Mouse (Mus musculus): ENCODE measurements around the gene Pdxdc1. TPM values are rescaled to one million over a fixed set of nuclear protein-coding genes. Genes with fewer than 3 reads are reported as not detected.
"Not testable (repeated sequence)": the region's sequence is repeated elsewhere in the genome, so short reads cannot be mapped to it uniquely, and the experiment has no call there.

The Pdxdc1 gene
- total RNA-seq, 2 experiments from 2014 or later = 40.7 to 42.3 TPM

DNA sequence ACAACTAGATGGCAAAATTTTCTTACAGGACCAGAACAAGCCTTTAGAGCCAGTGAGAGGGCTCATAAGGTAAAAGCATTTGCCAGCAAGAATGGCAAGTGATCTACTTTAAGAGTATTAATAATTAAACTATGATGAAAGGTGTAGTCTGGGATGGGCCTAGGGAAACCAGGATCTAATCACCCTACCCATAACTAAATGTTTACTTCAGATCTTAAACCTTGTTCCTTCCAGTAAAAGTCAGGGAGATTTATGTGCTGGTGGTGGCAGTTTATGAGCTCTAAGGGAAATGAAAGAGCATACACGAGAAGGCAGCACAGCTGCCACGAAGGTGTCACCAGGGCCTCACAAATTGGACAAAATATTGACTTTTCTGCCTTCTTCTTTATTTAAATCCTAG is 8.8 kb downstream of the Pdxdc1 start:
- intact Hi-C loops (cut with DNase I; ENCODE audit: low total_unique reads) = no loop called here
- no peak for DNase-seq

DNA sequence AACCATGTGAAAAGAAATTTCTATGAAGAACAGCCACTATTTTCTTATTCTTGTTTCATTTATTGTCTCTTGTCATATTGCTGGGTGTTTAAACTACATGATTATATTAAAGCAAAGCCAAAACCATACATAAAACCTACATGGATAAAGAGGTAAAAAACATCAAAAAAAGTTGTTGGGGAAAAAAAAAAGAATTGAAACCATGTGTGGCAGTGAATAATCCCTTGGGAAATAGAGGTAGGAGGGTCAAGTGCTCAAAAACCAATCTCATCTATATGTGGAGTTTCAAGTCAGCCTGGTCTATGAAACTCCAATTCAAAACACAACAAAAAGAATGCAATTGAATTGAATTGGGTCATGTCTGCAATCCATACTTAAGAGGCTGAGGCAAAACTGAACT is 10.1 kb downstream of the Pdxdc1 start:
- DNase-seq = no peak
- intact Hi-C loops (cut with DNase I; ENCODE audit: low total_unique reads) = no loop called here

GRCm38 (mm10) chr16:13890449-13890848 is 12.5 kb downstream of the Pdxdc1 start:
- DNase-seq = no peak
- intact Hi-C loops (cut with DNase I; ENCODE audit: low total_unique reads) = no loop called here

DNA sequence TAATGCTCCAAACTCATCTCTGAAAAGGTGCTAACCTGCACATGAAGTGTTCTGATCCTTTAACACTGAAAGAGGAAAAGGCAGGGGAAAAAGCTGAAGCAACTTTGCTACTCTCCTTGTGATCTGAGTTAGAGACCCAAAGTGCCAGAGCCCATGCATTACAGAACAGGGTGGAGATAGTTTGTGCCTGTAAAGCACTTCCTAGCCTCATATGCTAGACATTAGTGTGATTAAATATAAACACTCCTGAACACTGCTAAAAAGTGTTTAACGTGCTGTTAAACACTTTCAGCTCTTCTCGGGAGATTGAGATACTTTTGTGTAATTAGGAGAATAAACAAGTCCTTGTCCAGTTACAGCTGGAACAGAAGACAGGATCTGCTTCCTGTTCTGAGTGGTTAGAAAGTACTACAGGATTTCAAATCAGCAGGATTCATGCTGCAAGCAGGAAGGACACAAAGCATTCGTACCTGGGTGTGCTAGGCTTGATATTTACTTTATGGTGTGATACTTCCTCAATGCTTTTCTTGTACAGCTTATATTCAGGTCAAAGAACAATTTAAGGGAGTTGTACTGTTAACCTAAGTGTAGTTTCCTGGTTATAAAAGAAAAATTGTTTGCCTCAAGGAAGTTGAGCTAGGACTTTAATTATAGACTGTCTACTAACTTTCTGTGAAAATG is 19.7 kb downstream of the Pdxdc1 start:
- no peak for DNase-seq
- intact Hi-C loops (cut with DNase I; ENCODE audit: low total_unique reads) = no loop called here

GRCm38 (mm10) chr16:13875483-13875882 is 27.4 kb downstream of the Pdxdc1 start:
- no peak for DNase-seq

DNA sequence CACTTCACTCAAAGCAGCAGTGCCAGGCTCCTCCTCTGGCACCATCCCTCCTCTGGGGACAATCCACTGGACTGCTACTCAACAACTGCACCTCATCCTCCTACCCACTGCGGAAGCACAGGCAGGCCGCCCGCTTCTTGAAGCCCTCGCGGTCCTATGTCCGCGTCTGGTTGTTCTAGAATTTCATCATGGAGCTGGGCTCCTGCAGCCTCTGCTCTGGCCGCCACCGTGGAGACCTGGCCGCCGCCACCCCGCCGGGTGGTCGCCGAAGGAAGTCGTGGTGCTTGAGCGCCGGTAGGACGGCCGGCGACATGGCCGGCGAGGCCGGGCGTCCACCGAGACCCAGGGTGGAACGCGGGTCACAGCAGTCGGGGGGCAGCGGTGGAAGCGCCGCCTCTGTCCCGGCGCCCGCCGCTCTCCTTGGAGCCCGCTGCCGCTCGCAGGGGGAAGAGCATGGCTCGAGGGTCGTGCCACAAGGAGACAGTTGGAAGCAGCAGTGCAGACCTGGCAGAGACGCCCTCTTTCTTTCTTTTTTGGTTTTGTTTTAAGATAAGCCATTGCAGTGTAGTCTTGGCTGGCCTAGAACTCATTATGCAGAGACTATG is 34.9 kb downstream of the Pdxdc1 start:
- no peak for DNase-seq
- intact Hi-C loops (cut with DNase I; ENCODE audit: low total_unique reads) = no loop called here

More at GRCm38 (mm10) chr16:13875483-13875882, 27.4 kb downstream of the Pdxdc1 start:
- intact Hi-C loops (cut with DNase I; ENCODE audit: low total_unique reads) = no loop called here

DNA sequence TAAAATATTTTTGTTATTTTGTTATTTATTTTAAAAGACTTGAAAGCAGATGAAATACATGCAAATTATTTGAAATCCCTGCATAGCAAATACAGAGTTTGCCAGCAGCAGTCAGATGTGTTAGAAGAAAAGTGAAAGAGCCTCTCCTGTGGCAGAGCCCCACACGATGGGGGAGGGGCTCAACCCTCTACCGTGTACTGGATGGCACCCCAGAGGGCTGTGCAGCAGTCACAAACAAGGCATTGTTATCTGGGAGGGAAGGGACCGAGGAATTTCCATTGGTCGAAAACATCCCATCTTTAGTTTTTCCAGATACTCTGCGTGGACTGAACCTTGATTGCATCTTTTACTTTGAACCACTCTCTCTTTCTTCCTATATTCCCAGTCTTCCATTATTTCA is 35.5 kb downstream of the Pdxdc1 start:
- DNase-seq; intact Hi-C loops (cut with DNase I; ENCODE audit: low total_unique reads): not testable (repeated sequence)

DNA sequence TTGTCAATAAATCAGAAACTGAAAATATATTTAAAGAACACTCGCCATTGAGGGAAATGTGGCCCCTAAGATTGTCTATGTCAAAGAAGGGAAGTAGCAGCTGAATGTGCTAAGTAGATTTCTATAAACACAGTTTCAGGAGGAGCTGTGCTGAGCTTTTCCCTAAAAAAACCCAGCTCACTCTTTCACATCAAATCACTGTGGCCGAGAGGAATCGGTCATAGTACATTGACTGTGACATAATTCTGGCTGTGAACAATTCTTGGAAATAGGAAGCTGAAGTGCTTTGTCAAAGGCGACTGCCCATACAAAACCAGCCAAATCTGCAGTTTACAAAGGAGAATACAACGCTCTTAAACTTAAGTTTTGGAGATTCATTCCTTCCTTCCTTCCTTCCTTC is 36.3 kb downstream of the Pdxdc1 start:
- intact Hi-C loops (cut with DNase I; ENCODE audit: low total_unique reads) = no loop called here

GRCm38 (mm10) chr16:13866076-13866475 is 36.9 kb downstream of the Pdxdc1 start:
- intact Hi-C loops (cut with DNase I; ENCODE audit: low total_unique reads) = no loop called here
- no peak for DNase-seq

More for the DNA sequence above, 36.3 kb downstream of the Pdxdc1 start:
- no peak for DNase-seq

GRCm38 (mm10) chr16:13853886-13854285 is 49.0 kb downstream of the Pdxdc1 start:
- intact Hi-C loops (cut with DNase I; ENCODE audit: low total_unique reads) = no loop called here
- no peak for DNase-seq

GRCm38 (mm10) chr16:13851446-13851845 is 51.5 kb downstream of the Pdxdc1 start:
- DNase-seq = no peak
- intact Hi-C loops (cut with DNase I; ENCODE audit: low total_unique reads) = no loop called here

GRCm38 (mm10) chr16:13848310-13848709 is 54.6 kb downstream of the Pdxdc1 start:
- DNase-seq = no peak
- intact Hi-C loops (cut with DNase I; ENCODE audit: low total_unique reads) = no loop called here

GRCm38 (mm10) chr16:13846675-13847074 is 56.3 kb downstream of the Pdxdc1 start:
- intact Hi-C loops (cut with DNase I; ENCODE audit: low total_unique reads) = no loop called here
- DNase-seq = no peak

DNA sequence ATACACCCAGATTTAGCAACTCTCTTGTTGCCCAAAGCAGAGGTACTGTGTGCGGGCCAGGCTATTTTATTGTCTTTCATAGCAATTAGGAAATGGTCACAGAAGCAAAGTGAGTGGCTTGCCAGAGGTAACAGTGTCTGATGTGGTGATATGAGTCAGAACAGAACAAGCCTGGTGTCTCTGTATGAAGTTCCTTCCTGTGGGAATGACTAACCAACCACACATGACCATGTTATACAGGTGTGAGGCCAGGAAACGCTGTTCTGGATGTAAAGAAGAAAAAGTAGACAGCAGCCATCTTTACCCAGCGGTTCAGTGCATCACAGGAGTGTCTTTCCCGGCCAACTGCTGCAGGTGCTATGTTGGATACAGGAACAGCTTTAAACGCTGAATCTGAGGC is 57.9 kb downstream of the Pdxdc1 start:
- no peak for DNase-seq
- intact Hi-C loops (cut with DNase I; ENCODE audit: low total_unique reads) = no loop called here

DNA sequence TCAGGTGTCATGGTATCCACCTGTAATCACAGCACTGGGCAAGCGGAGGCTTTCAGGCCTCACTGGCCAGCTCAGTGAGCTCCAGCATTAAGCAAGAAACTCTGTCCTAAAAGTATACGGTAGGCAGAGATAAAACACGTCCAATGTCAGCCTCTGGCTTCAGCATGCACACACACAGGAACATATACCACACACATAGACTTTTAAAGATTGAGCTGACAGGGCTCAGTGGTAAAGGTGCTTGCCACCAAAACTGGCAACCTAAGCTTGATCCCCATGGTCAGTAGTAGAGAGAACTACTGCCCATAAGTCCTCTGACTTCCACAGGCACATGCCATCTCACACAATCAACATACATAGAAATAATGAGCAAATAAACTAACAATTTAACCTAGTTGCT is 62.0 kb downstream of the Pdxdc1 start:
- no peak for DNase-seq
- intact Hi-C loops (cut with DNase I; ENCODE audit: low total_unique reads) = loop anchor here (5.0 kb wide), 1 partner anchor 286 kb away; no protein-coding TSS in a partner anchor

- DNase-seq = no peak
- intact Hi-C loops (cut with DNase I; ENCODE audit: low total_unique reads) = loop anchor here (5.0 kb wide), 1 partner anchor 287 kb away; no protein-coding TSS in a partner anchor
These were observed 62.9 kb downstream of the Pdxdc1 start for GRCm38 (mm10) chr16:13840056-13840455.

DNA sequence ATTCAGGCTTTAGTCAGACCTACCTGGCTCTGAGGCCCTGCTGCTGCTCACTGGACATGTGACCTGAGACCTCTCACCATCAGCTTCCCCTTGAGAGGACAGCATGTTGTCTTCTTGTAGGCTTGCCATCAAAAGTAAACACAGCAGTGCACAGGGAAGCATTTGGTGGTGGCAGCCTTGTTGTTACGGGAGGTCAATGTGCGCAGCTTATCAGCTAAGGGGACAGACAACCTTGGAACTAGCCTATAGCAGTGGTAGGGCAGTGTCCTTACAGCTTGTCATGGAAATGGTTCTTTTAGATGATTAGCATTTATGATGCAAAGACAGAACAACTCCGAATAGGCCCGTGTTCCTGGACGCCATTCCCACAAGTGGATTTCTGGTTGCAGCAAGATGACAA is 68.5 kb downstream of the Pdxdc1 start:
- no peak for DNase-seq
- intact Hi-C loops (cut with DNase I; ENCODE audit: low total_unique reads) = no loop called here

DNA sequence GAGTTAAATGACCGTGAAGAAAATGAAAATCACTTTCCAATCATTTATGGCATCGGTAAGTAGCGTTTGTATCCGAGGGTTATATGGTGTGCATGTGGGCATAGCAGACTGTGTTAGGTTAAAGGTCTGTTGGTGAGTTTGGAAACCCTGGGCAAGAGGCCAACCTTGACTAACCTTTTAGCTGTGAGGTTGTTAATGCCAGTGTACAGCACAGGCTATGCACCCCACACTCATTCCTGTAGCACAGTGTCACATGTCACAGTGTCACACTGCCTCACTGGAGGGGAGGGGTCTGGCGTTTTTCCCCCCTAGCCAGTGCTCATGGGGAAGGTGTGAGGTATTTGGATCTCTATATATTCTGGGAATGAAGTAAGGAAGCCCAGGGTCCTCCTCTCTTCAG is 71.3 kb downstream of the Pdxdc1 start:
- intact Hi-C loops (cut with DNase I; ENCODE audit: low total_unique reads) = no loop called here
- no peak for DNase-seq

GRCm38 (mm10) chr16:13830444-13830843 is 72.5 kb downstream of the Pdxdc1 start:
- intact Hi-C loops (cut with DNase I; ENCODE audit: low total_unique reads) = no loop called here
- no peak for DNase-seq

GRCm38 (mm10) chr16:13826511-13826910 is 76.4 kb downstream of the Pdxdc1 start:
- no peak for DNase-seq
- intact Hi-C loops (cut with DNase I; ENCODE audit: low total_unique reads) = no loop called here

- DNase-seq = no peak
- intact Hi-C loops (cut with DNase I; ENCODE audit: low total_unique reads) = no loop called here
These were observed 77.0 kb downstream of the Pdxdc1 start for GRCm38 (mm10) chr16:13825781-13826490.
